Mouse (Mus musculus) urinary bladder, postnatal 25 days (tissue): ENCODE measurements around the gene Osbpl9.

ENCODE experiments used
- DNase-seq: peaks from one replicate; pipeline ENCODE4 v3.0.0; 2022; ENCODE audit warnings: low spot score

The Osbpl9 gene

GRCm38 (mm10) chr4:109204416-109204815 is 2.3 kb upstream of the Osbpl9 start:
- DNase-seq: no peak

GRCm38 (mm10) chr4:109203931-109204330 is 1.9 kb upstream of the Osbpl9 start:
- DNase-seq: no peak

- no peak for DNase-seq
Measured at GRCm38 (mm10) chr4:109199069-109199468, 3.0 kb downstream of the Osbpl9 start.

- no peak for DNase-seq
Measured at GRCm38 (mm10) chr4:109195900-109196629, 6.0 kb downstream of the Osbpl9 start.

GRCm38 (mm10) chr4:109193886-109194285 is 8.2 kb downstream of the Osbpl9 start:
- DNase-seq: no peak

- no peak for DNase-seq
Measured at GRCm38 (mm10) chr4:109191598-109191997, 10.5 kb downstream of the Osbpl9 start.

GRCm38 (mm10) chr4:109185616-109186405 is 16.3 kb downstream of the Osbpl9 start:
- no peak for DNase-seq

GRCm38 (mm10) chr4:109175677-109176076 is 26.4 kb downstream of the Osbpl9 start:
- no peak for DNase-seq

GRCm38 (mm10) chr4:109173775-109174440 is 28.2 kb downstream of the Osbpl9 start:
- no peak for DNase-seq

GRCm38 (mm10) chr4:109173369-109173768 is 28.7 kb downstream of the Osbpl9 start:
- DNase-seq: no peak

- peak; percentile 82 for DNase-seq
Measured at GRCm38 (mm10) chr4:109165521-109166173, 36.4 kb downstream of the Osbpl9 start.

- DNase-seq: no peak
Measured at GRCm38 (mm10) chr4:109156481-109157261, 45.4 kb downstream of the Osbpl9 start.

- DNase-seq: no peak
Measured at GRCm38 (mm10) chr4:109156073-109156472, 46.0 kb downstream of the Osbpl9 start.

GRCm38 (mm10) chr4:109150214-109150613 is 51.9 kb downstream of the Osbpl9 start:
- DNase-seq: no peak

GRCm38 (mm10) chr4:109149411-109149810 is 52.7 kb downstream of the Osbpl9 start:
- DNase-seq: no peak

GRCm38 (mm10) chr4:109147278-109148038 is 54.6 kb downstream of the Osbpl9 start:
- DNase-seq: peak; percentile 53

GRCm38 (mm10) chr4:109143091-109143490 is 59.0 kb downstream of the Osbpl9 start:
- no peak for DNase-seq

GRCm38 (mm10) chr4:109138551-109138950 is 63.5 kb downstream of the Osbpl9 start:
- no peak for DNase-seq

- DNase-seq: no peak
Measured at GRCm38 (mm10) chr4:109136475-109137125, 65.5 kb downstream of the Osbpl9 start.

- no peak for DNase-seq
Measured at GRCm38 (mm10) chr4:109134955-109135354, 67.1 kb downstream of the Osbpl9 start.
